Mouse (Mus musculus): ENCODE data around the gene Podxl. TPM values are rescaled to one million over a fixed set of nuclear protein-coding genes. Genes with fewer than 3 reads are reported as not detected.

The Podxl gene
- polyA plus RNA-seq, 1 experiment from 2014 or later = 17.2 TPM

- Histone ChIP-seq H3K4me3 (no peak overlapping the region), H3K36me3 (replicated peaks) (peaks cover 37% of the 10 kb centered on the region), H3K4me1 (peaks cover 5% of the 10 kb centered on the region; the same call in 1 of the 2 replicates), H3K27ac (no peak overlapping the region), H3K9me3 (no peaks in the 10 kb centered on the region), H3K27me3 (ENCODE audit: poor library complexity, severe bottlenecking) (no peaks in the 10 kb centered on the region)
- 76% methylated on average over 8 of the region's 8 CpGs for WGBS
- DNase-seq (ENCODE audit: extremely low spot score, low spot score) = no peak
These were observed 44.7 kb downstream of the Podxl start for GRCm38 (mm10) chr6:31519001-31519471.

- Histone ChIP-seq H3K9me3 (no peaks in the 10 kb centered on the region), H3K36me3 (replicated peaks) (peaks cover 36% of the 10 kb centered on the region), H3K27me3 (ENCODE audit: poor library complexity, severe bottlenecking) (no peaks in the 10 kb centered on the region), H3K4me3 (no peak overlapping the region), H3K4me1 (peaks cover 5% of the 10 kb centered on the region; the same call in 1 of the 2 replicates), H3K27ac (no peak overlapping the region)
- WGBS = 93% methylated on average over 2 of the region's 2 CpGs
- DNase-seq (ENCODE audit: extremely low spot score, low spot score) = no peak
These were observed 45.5 kb downstream of the Podxl start for GRCm38 (mm10) chr6:31518338-31518698.

DNA sequence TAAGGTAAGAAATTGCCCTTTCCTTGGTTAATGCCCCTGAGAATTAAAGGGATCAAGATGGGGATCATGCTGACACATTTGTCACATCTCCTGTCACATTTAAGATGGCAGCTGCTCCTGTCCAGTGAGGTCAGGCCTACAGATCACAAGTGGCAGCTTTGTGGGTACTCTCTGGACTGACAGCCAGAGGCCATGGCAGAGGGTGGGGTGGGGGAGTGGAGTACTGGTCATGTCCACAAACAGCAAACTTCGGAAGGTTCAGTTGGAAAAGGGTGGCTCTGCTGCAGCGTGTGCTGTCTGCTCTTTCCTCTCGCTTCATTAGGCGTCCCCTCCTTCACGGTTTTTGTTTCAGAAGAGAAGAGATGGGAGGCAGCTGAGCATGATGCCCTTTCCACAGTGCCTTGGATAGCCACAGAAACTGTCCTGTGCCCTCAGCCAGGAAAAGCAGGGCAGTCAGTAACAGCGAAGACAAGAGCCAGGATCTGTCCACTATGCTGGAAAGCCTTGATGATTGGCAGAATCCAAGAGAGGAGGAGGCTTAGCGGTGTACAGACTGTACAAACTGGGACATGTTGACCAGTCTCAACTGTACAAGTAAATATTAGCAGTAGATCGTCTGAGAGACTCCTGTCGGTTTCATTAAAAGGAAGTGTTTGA is 46.0 kb downstream of the Podxl start:
- no peak for DNase-seq (ENCODE audit: extremely low spot score, low spot score)
- Histone ChIP-seq H3K4me1 (peaks cover 5% of the 10 kb centered on the region; the same call in 1 of the 2 replicates), H3K4me3 (no peak overlapping the region), H3K27me3 (ENCODE audit: poor library complexity, severe bottlenecking) (no peaks in the 10 kb centered on the region), H3K36me3 (replicated peaks) (peaks cover 34% of the 10 kb centered on the region), H3K27ac (no peak overlapping the region), H3K9me3 (no peaks in the 10 kb centered on the region)
- 80% methylated on average over 9 of the region's 9 CpGs for WGBS

GRCm38 (mm10) chr6:31513726-31514125 is 50.1 kb downstream of the Podxl start:
- no peak for DNase-seq (ENCODE audit: extremely low spot score, low spot score)
- Histone ChIP-seq H3K4me3 (no peak overlapping the region), H3K9me3 (no peaks in the 10 kb centered on the region), H3K27me3 (ENCODE audit: poor library complexity, severe bottlenecking) (no peaks in the 10 kb centered on the region), H3K36me3 (replicated peaks) (peaks cover 25% of the 10 kb centered on the region), H3K4me1 (peaks cover 5% of the 10 kb centered on the region; the same call in 1 of the 2 replicates), H3K27ac (no peak overlapping the region)
- WGBS = 91% methylated on average over 6 of the region's 6 CpGs

- no peak overlapping the region for H3K4me3 ChIP-seq
- no peak overlapping the region for H3K27ac ChIP-seq
- H3K4me1 ChIP-seq = peaks cover 6% of the 10 kb centered on the region; the same call in 1 of the 2 replicates
- no peak for DNase-seq (ENCODE audit: extremely low spot score, low spot score)
- no peaks in the 10 kb centered on the region for H3K27me3 ChIP-seq (ENCODE audit: poor library complexity, severe bottlenecking)
- no peaks in the 10 kb centered on the region for H3K9me3 ChIP-seq
- H3K36me3 ChIP-seq (replicated peaks) = peaks cover 45% of the 10 kb centered on the region
- 88% methylated on average over 2 of the region's 2 CpGs for WGBS
These were observed 61.2 kb downstream of the Podxl start for GRCm38 (mm10) chr6:31502614-31503013.

DNA sequence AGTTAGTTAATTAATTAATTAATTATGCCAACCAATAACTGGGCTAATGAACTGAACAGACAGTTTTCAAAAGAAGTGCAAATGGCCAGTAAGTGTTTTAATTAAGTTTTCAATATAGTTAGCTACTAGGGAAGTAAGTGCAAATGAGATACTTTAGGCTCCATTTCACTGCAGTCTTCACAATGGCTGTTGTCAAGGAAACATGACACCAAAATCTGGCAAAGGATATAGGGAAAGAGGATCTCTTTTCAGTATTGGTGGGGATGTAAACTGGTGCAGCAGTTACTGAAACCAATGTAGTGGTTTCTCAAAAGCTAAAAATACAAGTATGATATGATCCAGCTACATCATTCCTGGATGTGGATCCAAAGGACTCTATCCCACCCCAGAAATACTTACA is 63.1 kb downstream of the Podxl start:
- Histone ChIP-seq H3K27me3 (ENCODE audit: poor library complexity, severe bottlenecking) (no peaks in the 10 kb centered on the region), H3K4me3 (no peak overlapping the region), H3K27ac (no peak overlapping the region), H3K36me3 (replicated peaks) (peaks cover 61% of the 10 kb centered on the region), H3K4me1 (peaks cover 6% of the 10 kb centered on the region; the same call in 1 of the 2 replicates), H3K9me3 (no peaks in the 10 kb centered on the region)
- no peak for DNase-seq (ENCODE audit: extremely low spot score, low spot score)

DNA sequence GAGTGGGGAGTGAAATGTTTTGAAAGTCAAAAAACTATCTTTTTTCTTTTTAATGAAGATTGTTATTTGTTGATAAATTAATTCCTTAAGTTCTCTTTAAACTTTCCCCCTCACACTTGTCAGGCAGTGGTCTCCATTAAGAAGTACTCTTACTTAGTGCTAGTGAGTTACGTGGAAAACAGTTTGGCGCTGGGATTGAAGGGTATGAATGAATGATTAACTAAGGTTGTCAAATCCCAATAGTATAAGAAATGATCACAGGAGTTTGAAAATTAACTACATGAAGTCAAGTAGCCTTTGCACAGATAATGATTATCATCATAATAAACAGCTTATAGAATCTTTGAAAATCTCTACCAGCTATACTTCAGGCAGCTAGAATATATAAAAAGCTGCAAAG is 63.5 kb downstream of the Podxl start:
- Histone ChIP-seq H3K4me3 (no peak overlapping the region), H3K4me1 (peaks cover 6% of the 10 kb centered on the region; the same call in 1 of the 2 replicates), H3K27ac (no peak overlapping the region), H3K27me3 (ENCODE audit: poor library complexity, severe bottlenecking) (no peaks in the 10 kb centered on the region), H3K9me3 (no peaks in the 10 kb centered on the region), H3K36me3 (replicated peaks) (peaks cover 65% of the 10 kb centered on the region)
- no peak for DNase-seq (ENCODE audit: extremely low spot score, low spot score)
- 92% methylated on average over 2 of the region's 2 CpGs for WGBS

GRCm38 (mm10) chr6:31499836-31500235 is 63.9 kb downstream of the Podxl start:
- Histone ChIP-seq H3K4me1 (peaks cover 6% of the 10 kb centered on the region; the same call in 1 of the 2 replicates), H3K9me3 (no peaks in the 10 kb centered on the region), H3K27me3 (ENCODE audit: poor library complexity, severe bottlenecking) (no peaks in the 10 kb centered on the region), H3K4me3 (no peak overlapping the region), H3K36me3 (replicated peaks) (peaks cover 69% of the 10 kb centered on the region), H3K27ac (no peak overlapping the region)
- no peak for DNase-seq (ENCODE audit: extremely low spot score, low spot score)
- WGBS = 94% methylated on average over 10 of the region's 10 CpGs

- Histone ChIP-seq H3K27ac (no peak overlapping the region), H3K4me3 (no peak overlapping the region), H3K9me3 (no peaks in the 10 kb centered on the region), H3K4me1 (peaks cover 6% of the 10 kb centered on the region; the same call in 1 of the 2 replicates), H3K27me3 (ENCODE audit: poor library complexity, severe bottlenecking) (no peaks in the 10 kb centered on the region), H3K36me3 (replicated peaks) (peaks cover 55% of the 10 kb centered on the region)
- DNase-seq (ENCODE audit: extremely low spot score, low spot score) = no peak
- WGBS = 93% methylated on average over 2 of the region's 2 CpGs
These were observed 67.6 kb downstream of the Podxl start for GRCm38 (mm10) chr6:31496227-31496626.

- H3K4me3 ChIP-seq = no peak overlapping the region
- H3K27me3 ChIP-seq (ENCODE audit: poor library complexity, severe bottlenecking) = no peaks in the 10 kb centered on the region
- WGBS = 89% methylated on average over 2 of the region's 2 CpGs
- H3K36me3 ChIP-seq (replicated peaks) = peaks cover 64% of the 10 kb centered on the region
- no peak overlapping the region for H3K27ac ChIP-seq
- H3K4me1 ChIP-seq = no peaks in the 10 kb centered on the region
- H3K9me3 ChIP-seq = no peaks in the 10 kb centered on the region
- no peak for DNase-seq (ENCODE audit: extremely low spot score, low spot score)
These were observed 68.6 kb downstream of the Podxl start for GRCm38 (mm10) chr6:31495122-31495731.

- H3K36me3 ChIP-seq (replicated peaks) = peaks cover 60% of the 10 kb centered on the region
- 93% methylated on average over 7 of the region's 7 CpGs for WGBS
These were observed 73.8 kb downstream of the Podxl start for GRCm38 (mm10) chr6:31489950-31490349.

DNA sequence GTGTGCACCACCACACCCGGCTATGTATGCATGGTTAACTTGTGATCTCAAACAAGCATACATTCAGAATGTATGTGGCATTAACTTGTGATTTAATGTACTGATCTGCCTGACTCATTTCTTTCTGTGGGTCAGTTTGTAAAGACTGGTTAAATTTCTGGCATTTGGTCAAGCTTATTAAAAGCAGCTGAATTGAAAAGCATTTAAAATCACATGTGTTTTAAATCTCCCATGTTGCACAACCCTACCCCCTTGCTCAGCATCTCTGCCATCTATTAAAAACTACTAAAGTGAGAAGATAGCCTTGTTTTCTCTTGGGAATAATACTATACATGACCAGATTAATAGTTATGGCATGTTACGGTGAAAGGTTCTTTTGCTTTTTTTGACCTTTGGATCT is 77.2 kb downstream of the Podxl start:
- WGBS = 93% methylated on average over 2 of the region's 2 CpGs
- DNase-seq (ENCODE audit: extremely low spot score, low spot score) = no peak
- H3K4me1 ChIP-seq = peaks cover 13% of the 10 kb centered on the region; the same call in 1 of the 2 replicates

More at GRCm38 (mm10) chr6:31489950-31490349, 73.8 kb downstream of the Podxl start:
- Histone ChIP-seq H3K27ac (no peak overlapping the region), H3K27me3 (ENCODE audit: poor library complexity, severe bottlenecking) (no peaks in the 10 kb centered on the region), H3K4me3 (no peak overlapping the region), H3K9me3 (no peaks in the 10 kb centered on the region), H3K4me1 (peaks cover 6% of the 10 kb centered on the region; the same call in 1 of the 2 replicates)
- DNase-seq (ENCODE audit: extremely low spot score, low spot score) = no peak

DNA sequence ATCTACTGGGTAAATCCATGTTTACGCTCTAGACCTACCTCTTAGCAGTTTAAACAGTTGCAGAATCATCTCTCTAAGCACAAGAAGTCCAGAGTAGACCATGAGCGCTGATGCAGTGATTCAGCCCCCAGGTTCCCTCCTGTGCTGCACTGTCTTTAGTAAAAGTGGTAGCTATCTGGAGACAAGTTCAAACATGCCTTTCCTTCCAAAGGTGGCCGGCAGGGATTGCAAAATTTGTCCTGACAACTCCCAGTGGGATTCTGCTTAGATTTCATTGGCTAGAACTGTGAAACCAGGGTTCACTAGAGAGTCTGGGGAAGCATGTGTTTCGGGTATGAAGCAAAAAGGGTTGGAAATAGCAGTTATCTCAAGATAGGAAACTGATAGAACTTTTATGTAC is 83.8 kb downstream of the Podxl start:
- no peak overlapping the region for H3K27ac ChIP-seq
- H3K4me1 ChIP-seq = peaks cover 7% of the 10 kb centered on the region; the same call in 1 of the 2 replicates
- H3K4me3 ChIP-seq = no peak overlapping the region
- 88% methylated on average over 4 of the region's 4 CpGs for WGBS
- peaks cover 41% of the 10 kb centered on the region for H3K36me3 ChIP-seq (replicated peaks)
- H3K27me3 ChIP-seq (ENCODE audit: poor library complexity, severe bottlenecking) = no peaks in the 10 kb centered on the region
- DNase-seq (ENCODE audit: extremely low spot score, low spot score) = no peak
- H3K9me3 ChIP-seq = no peaks in the 10 kb centered on the region

More for the DNA sequence above, 77.2 kb downstream of the Podxl start:
- Histone ChIP-seq H3K4me3 (no peak overlapping the region), H3K36me3 (replicated peaks) (peaks cover 46% of the 10 kb centered on the region), H3K9me3 (no peaks in the 10 kb centered on the region), H3K27me3 (ENCODE audit: poor library complexity, severe bottlenecking) (no peaks in the 10 kb centered on the region), H3K27ac (no peak overlapping the region)
